Mouse (Mus musculus): ENCODE results near the gene Fancg. TPM values are rescaled to one million over a fixed set of nuclear protein-coding genes. Genes with fewer than 3 reads are reported as not detected.

Gene Fancg
- total RNA-seq, 2 experiments from 2014 or later: 7.4 to 8.2 TPM

Other genes starting within 250 kb of the Fancg start
- gene Ccl21a, start 236.5 kb downstream of the Fancg start, total RNA-seq (2021): 10 to 100 TPM; 10.4 to 14.7 TPM
- not detected for gene Fam205a1, start 156.6 kb downstream of the Fancg start, total RNA-seq (2021)
- gene Gm12394, start 153.7 kb downstream of the Fancg start, total RNA-seq (2021): not detected
- gene Fam205c, start 136.3 kb downstream of the Fancg start, total RNA-seq (2021): 1 to 10 TPM; 1.3 TPM
- gene Phf24, start 93.8 kb downstream of the Fancg start, total RNA-seq (2021): 10 to 100 TPM; 15.2 to 23.1 TPM
- 10 to 100 TPM; 82.4 to 91.9 TPM for gene Dnajb5, start 60.7 kb downstream of the Fancg start, total RNA-seq (2021)
- gene 1700022I11Rik, start 40.9 kb downstream of the Fancg start, total RNA-seq (2021): not detected
- gene Vcp, start 10.0 kb downstream of the Fancg start, total RNA-seq (2021): 100 to 1,000 TPM; 291 to 295 TPM
- 10 to 100 TPM; 24.7 to 24.9 TPM for gene Pigo, start 15.3 kb upstream of the Fancg start, total RNA-seq (2021)
- gene Stoml2, start 21.2 kb upstream of the Fancg start, total RNA-seq (2021): 100 to 1,000 TPM; 101 to 107 TPM
- gene Fam214b, start 35.7 kb upstream of the Fancg start, total RNA-seq (2021): 10 to 100 TPM; 20.4 to 20.7 TPM
- gene Unc13b, start 48.4 kb upstream of the Fancg start, total RNA-seq (2021): 10 to 100 TPM; 39.9 to 42.1 TPM

Data from heart, postnatal 4 days (tissue).